10 mouse cellular contexts compared by ENCODE assay signal in the genomic region with DNA sequence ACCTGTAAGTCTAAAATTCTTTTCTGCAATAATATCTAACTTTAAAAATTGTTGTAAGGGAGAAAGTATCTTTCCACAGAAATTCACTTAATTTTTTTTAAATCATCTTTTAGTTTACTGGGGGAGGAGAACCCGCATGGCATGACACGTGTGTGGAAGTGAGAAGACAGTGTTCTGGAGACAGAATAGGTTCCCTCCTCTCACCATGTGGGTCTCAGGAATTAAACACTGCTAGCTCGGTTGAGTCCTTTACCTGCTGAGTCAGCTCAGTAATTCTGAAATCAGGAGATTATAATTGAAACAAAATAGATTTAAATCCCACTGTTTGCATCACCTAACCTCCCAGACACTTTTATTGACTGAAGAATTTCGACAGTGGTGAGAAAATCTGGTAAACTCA. TPM values are rescaled to one million over a fixed set of nuclear protein-coding genes. Genes with fewer than 3 reads are reported as not detected.
DNase-seq lines count a peak whose midpoint lies in the region; ATAC-seq lines count a peak whose summit lies in the region.
"Had no signal": no experiment of that assay in that cellular context is flagged by ENCODE, and none has a peak within 500 bp of the region (broad histone marks: within the 10 kb centered on the region; RNA-seq: fewer than 3 reads in every experiment).

No protein-coding gene starts in this region.

- H3K36me3 ChIP-seq in erythroblast, embryonic 14.5 days (ENCODE audit: control insufficient read depth), result peaks cover 64% of the 10 kb centered on the region
- H3K36me3 ChIP-seq in megakaryocyte, embryonic 14.5 days (replicated peaks; ENCODE audit: low read length), result peaks cover 33% of the 10 kb centered on the region
- peaks cover 22% of the 10 kb centered on the region for H3K36me3 ChIP-seq in hindbrain, embryonic 12.5 days
- peaks cover 10% of the 10 kb centered on the region for H3K36me3 ChIP-seq in liver, embryonic 16.5 days (ENCODE audit: control insufficient read depth, insufficient read depth)

- no peak for DNase-seq in adrenal gland, postnatal 4 days (ENCODE audit: low spot score in 2 of 2)
- DNase-seq: cerebellum, postnatal 10 days; right cerebral cortex, postnatal 4 days had no signal

- peak overlapping the region; percentile 79 for H3K4me3 ChIP-seq in erythroblast, embryonic 14.5 days (replicated peaks)
- peak overlapping the region; percentile 98 for H3K4me3 ChIP-seq in megakaryocyte, embryonic 14.5 days (replicated peaks)
- H3K4me3 ChIP-seq in hindbrain, embryonic 12.5 days, result no peak overlapping the region
- H3K4me3 ChIP-seq in liver, embryonic 16.5 days (ENCODE audit: low read depth, low read length), result peak overlapping the region; percentile 92; the same call in 1 of the 2 replicates

- H3K27ac ChIP-seq in hindbrain, embryonic 12.5 days, result no peak overlapping the region
- no peak overlapping the region for H3K27ac ChIP-seq in liver, embryonic 16.5 days (ENCODE audit: low read length)

- peak overlapping the region; percentile 76 for H3K4me2 ChIP-seq in hindbrain, embryonic 12.5 days (replicated peaks)
- H3K4me2 ChIP-seq in liver, embryonic 16.5 days (ENCODE audit: low read depth, low read length), result peak overlapping the region; percentile 90

- peaks cover 13% of the 10 kb centered on the region for H3K9me3 ChIP-seq in erythroblast, embryonic 14.5 days (ENCODE audit: control insufficient read depth, low read length)
- H3K9me3 ChIP-seq in megakaryocyte, embryonic 14.5 days, result no peaks in the 10 kb centered on the region
- peaks cover 10% of the 10 kb centered on the region for H3K9me3 ChIP-seq in hindbrain, embryonic 12.5 days (replicated peaks)
- H3K9me3 ChIP-seq in liver, embryonic 16.5 days (replicated peaks; ENCODE audit: control insufficient read depth, low read length), result no peaks in the 10 kb centered on the region

- 65% methylated on average over 4 of the region's 4 CpGs for WGBS in hindbrain, embryonic 12.5 days
- WGBS in liver, embryonic 16.5 days (ENCODE audit: insufficient replicate concordance), result 44% methylated on average over 4 of the region's 4 CpGs

- H3K9ac ChIP-seq in hindbrain, embryonic 12.5 days, result no peak overlapping the region
- no peak overlapping the region for H3K9ac ChIP-seq in liver, embryonic 16.5 days (ENCODE audit: low read depth, low read length)

- ATAC-seq in erythroblast, adult 5-6 weeks (replicated peaks; ENCODE audit: low FRiP score, poor library complexity, severe bottlenecking), result no peak
- ATAC-seq in megakaryocyte, adult 5-6 weeks (ENCODE audit: poor library complexity, severe bottlenecking), result no peak
- no peak for ATAC-seq in hindbrain, embryonic 12.5 days (ENCODE audit: low FRiP score)
- no peak for ATAC-seq in liver, embryonic 16.5 days (ENCODE audit: low read depth)
- ATAC-seq in erythroid progenitor cell, adult 5-6 weeks (replicated peaks; ENCODE audit: low FRiP score, poor library complexity, severe bottlenecking), result no peak

- no peaks in the 10 kb centered on the region for H3K27me3 ChIP-seq in erythroblast, embryonic 14.5 days (ENCODE audit: control insufficient read depth)
- H3K27me3 ChIP-seq in megakaryocyte, embryonic 14.5 days (replicated peaks), result no peaks in the 10 kb centered on the region
- H3K27me3 ChIP-seq in hindbrain, embryonic 12.5 days, result no peaks in the 10 kb centered on the region
- no peaks in the 10 kb centered on the region for H3K27me3 ChIP-seq in liver, embryonic 16.5 days (ENCODE audit: control insufficient read depth, insufficient read depth, low read depth, low read length)

- H3K4me1 ChIP-seq in erythroblast, embryonic 14.5 days (ENCODE audit: control insufficient read depth), result peaks cover 35% of the 10 kb centered on the region
- H3K4me1 ChIP-seq in megakaryocyte, embryonic 14.5 days, result peaks cover 26% of the 10 kb centered on the region
- H3K4me1 ChIP-seq in hindbrain, embryonic 12.5 days, result peaks cover 15% of the 10 kb centered on the region
- H3K4me1 ChIP-seq in liver, embryonic 16.5 days (ENCODE audit: control insufficient read depth, low read depth, low read length), result peaks cover 15% of the 10 kb centered on the region

RNA-seq across cellular contexts. Expression of gene Brip1, which starts 1.3 kb away (rescaled TPM):
- 0.03 and 0.08 TPM in 2 replicates for polyA plus RNA-seq in erythroblast, embryonic 14.5 days (2012)
- 2.7 and 5.9 TPM in 2 replicates for total RNA-seq in erythroblast, adult 5-6 weeks (2015; ENCODE audit: low replicate concordance)
- total RNA-seq in erythroblast, adult 5-6 weeks (2017; ENCODE audit: low replicate concordance), result 6.8 and 9.8 TPM in 2 replicates
- 0.16 TPM in 1 of 2 replicates, not detected in the other for polyA plus RNA-seq in megakaryocyte, embryonic 14.5 days (2012; ENCODE audit: insufficient read depth, low replicate concordance)
- 20.7 and 21.3 TPM in 2 replicates for total RNA-seq in megakaryocyte, adult 5-6 weeks (2015)
- total RNA-seq in megakaryocyte, adult 5-6 weeks (2017), result 23.5 and 29.6 TPM in 2 replicates
- 5.6 and 7.5 TPM in 2 replicates for polyA plus RNA-seq in hindbrain, embryonic 12.5 days (2016; fragmentation: Nextera tagmentation; extraction: Ambion mirVana)
- 4.8 and 5.9 TPM in 2 replicates for polyA plus RNA-seq in liver, embryonic 16.5 days (2015; fragmentation: Nextera tagmentation; extraction: Ambion mirVana)
- 15.5 and 33.5 TPM in 2 replicates for total RNA-seq in erythroid progenitor cell, adult 5-6 weeks (2015; ENCODE audit: low replicate concordance)
- total RNA-seq in erythroid progenitor cell, adult 5-6 weeks (2017; ENCODE audit: low replicate concordance), result 16.7 and 19.6 TPM in 2 replicates
- 1 to 10 TPM; 7.0 to 7.1 TPM for total RNA-seq in adrenal gland, postnatal 4 days (2021)

RNA-seq across cellular contexts. Expression of gene Ints2, which starts 57.6 kb away (rescaled TPM):
- 0.03 and 0.05 TPM in 2 replicates for polyA plus RNA-seq in erythroblast, embryonic 14.5 days (2012)
- total RNA-seq in erythroblast, adult 5-6 weeks (2015; ENCODE audit: low replicate concordance), result 3.7 and 8.4 TPM in 2 replicates
- 5.6 and 6.8 TPM in 2 replicates for total RNA-seq in erythroblast, adult 5-6 weeks (2017; ENCODE audit: low replicate concordance)
- polyA plus RNA-seq in megakaryocyte, embryonic 14.5 days (2012; ENCODE audit: insufficient read depth, low replicate concordance), result 0.35 and 3.8 TPM in 2 replicates
- 8.4 and 8.5 TPM in 2 replicates for total RNA-seq in megakaryocyte, adult 5-6 weeks (2015)
- 11.3 and 25.2 TPM in 2 replicates for total RNA-seq in megakaryocyte, adult 5-6 weeks (2017)
- polyA plus RNA-seq in hindbrain, embryonic 12.5 days (2016; fragmentation: Nextera tagmentation; extraction: Ambion mirVana), result 46.9 and 48.5 TPM in 2 replicates
- 9.6 TPM in 2 replicates for polyA plus RNA-seq in liver, embryonic 16.5 days (2015; fragmentation: Nextera tagmentation; extraction: Ambion mirVana)
- 5.4 and 6.3 TPM in 2 replicates for total RNA-seq in erythroid progenitor cell, adult 5-6 weeks (2015; ENCODE audit: low replicate concordance)
- 16.2 and 19.4 TPM in 2 replicates for total RNA-seq in erythroid progenitor cell, adult 5-6 weeks (2017; ENCODE audit: low replicate concordance)
- 10 to 100 TPM; 24.8 to 26.4 TPM for total RNA-seq in adrenal gland, postnatal 4 days (2021)
